Mouse (Mus musculus) layer of hippocampus, postnatal 14 days (tissue): ENCODE measurements at regions not wholly inside any gene's neighbourhood (a gene's known extent, or its start where the extent isn't known, plus 50 kb on each side); places are given as distances from the start of the nearest gene placed in this dataset.

Source experiments
- DNase-seq, 2 experiments: peaks; one replicate each; pipeline ENCODE4 v3.0.0; 2021 to 2022; ENCODE audit warnings: low spot score in 2 of 2, mixed read lengths in 1 of 2

- no peak for DNase-seq
Observed at GRCm38 (mm10) chr2:172613891-172614391, 64.5 kb downstream of the Tfap2c start.

DNA sequence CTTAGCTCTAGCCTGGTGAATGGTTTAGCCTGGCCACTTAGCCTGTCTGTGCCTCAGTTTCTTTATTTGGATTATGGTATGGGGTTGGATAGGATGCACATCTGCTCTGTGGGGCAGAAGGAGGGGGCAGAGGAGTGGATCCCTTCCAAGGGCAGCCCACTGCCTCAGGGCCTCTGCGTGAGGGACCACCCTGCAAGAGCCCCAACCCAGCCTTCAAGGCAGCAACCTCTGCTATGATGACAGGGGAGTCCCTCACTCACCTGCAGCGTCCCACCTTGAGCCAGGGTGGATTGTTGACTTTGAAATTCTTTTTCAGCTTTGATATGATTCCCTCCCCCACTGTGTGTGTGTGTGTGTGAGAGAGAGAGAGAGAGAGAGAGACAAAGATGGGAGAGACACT, 65.8 kb downstream of the Tfap2c start:
- no peak for DNase-seq

DNA sequence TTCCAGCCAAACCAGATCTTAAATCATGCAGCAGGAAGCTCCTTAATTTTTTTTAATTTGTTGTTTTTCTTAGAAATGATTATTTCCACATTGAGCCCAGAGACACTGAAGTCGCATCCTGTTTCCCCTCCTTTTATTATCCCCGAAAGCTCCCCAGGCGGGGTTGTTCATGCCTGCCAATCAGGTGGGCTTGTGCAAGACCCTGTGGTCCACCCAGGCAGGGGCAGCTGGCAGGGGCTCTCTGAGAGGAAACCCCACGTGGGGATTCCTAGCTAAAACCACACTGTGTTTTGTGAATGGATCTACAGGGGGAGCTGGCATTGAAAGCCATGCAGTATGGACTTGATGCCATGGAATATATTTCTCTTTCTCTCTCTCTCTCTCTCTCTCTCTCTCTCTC, 66.2 kb downstream of the Tfap2c start:
- no peak for DNase-seq

GRCm38 (mm10) chr2:172619168-172619567, 69.8 kb downstream of the Tfap2c start:
- no peak for DNase-seq

DNA sequence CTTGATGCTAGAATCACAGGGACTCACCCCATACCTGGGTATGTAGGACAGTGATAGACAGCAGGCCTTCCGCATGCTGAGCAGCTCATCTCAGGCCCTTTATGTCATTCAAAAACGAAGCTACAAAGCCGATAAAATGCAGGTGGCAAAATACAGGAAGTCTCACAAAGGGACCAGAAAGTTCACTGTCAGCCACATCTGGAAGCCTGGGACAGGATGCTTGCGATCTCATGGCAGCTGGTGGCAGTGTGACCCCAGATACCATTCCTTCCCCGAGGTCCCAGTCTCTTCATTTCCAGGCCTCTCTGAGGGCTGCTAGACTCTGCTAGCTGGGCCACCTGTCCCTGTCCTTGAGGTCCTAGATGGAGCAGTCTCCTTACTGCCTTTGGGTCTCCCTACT, 70.6 kb downstream of the Tfap2c start:
- DNase-seq = no peak

- DNase-seq = no peak
Observed at GRCm38 (mm10) chr2:172623707-172624106, 74.3 kb downstream of the Tfap2c start.

DNA sequence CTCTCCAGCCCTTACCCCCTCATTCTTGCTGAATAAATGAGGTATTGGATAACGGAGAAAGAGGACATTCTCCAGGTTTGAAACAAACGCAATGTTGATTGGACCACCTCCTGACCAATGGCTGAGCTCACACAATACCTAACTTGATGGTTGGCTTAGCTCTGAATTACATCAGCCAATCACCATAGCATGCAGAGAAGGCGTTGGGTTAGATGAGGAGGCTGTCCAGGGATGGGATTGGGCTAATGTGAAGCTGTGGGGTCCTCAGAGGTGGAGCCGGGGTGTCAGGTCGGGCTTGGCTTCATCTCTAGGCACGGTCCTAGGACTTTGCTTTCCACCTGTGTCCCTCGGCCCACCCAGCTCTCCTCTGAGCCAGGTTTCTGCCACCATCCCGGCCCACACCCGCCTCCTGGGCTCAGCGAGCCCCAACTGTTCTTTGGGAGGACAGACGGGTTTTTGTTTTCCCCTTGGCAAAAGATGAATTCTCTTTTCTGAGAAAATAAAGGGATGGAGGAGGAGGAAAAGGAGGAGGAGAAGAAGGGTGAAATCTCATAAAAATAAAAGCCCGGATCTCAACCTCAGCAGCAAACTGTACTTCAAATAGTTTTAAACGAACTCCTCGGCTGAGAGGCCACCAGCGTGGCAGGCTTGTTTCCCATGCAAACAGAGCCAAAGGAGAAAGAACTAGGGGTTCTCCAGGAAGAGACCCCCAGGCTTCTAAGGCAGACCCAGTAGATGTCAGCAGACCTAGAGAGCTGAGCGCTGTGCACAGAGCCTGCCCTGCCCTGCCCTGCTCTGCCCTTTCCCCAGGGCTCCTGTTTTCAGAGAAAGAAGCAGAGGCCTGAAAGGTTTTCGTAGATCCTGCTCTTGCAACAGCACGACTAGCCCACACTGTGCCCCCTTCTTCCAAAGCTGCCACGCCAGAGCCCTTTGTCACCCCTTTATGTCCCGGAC, 78.2 kb downstream of the Tfap2c start:
- DNase-seq = peak in 1 of 2 experiments; percentile 10

DNA sequence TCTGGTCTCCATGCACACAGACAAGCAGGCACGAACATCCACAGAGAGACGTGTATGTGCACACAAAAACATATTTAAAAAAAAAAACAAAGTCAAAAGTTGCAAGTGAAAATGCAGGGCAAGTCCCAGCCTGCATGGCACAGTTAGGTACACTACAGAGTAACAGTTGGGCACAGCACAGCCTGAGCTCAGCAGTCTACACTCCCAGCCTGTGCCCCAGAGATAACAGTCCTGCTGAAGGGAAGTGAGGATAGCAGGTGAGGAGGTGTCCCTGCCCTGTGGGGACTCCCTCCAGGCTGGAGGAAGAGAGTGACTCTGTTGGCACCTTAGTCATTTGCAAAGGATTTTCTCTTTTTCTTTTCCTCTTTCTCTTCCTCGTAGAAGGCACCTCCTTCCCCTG, 80.9 kb downstream of the Tfap2c start:
- no peak for DNase-seq

GRCm38 (mm10) chr2:172642616-172643015, 93.2 kb downstream of the Tfap2c start:
- DNase-seq = peak in 1 of 2 experiments; percentile 20

DNA sequence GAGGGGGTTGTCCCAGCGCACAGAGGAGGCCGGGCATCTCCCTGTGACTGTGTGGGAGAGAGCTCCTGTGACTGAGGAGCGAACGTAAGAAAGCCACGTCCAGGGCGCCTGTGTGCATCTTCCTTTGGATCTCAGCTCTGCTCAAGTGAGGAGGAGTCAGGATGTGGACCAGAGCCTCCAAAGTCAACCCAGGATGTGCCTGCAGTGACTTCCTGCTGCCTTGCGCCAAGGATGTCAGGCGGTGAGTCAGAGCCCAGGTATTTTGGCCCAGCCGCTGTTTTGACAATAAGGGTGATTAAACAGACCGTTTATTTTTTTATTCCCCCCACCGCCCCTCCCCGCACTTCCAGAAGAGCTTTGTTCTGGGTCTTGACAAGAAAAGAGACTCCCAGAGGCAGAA, 94.5 kb downstream of the Tfap2c start:
- DNase-seq = no peak

GRCm38 (mm10) chr2:172644451-172644850, 95.1 kb downstream of the Tfap2c start:
- DNase-seq = no peak

DNA sequence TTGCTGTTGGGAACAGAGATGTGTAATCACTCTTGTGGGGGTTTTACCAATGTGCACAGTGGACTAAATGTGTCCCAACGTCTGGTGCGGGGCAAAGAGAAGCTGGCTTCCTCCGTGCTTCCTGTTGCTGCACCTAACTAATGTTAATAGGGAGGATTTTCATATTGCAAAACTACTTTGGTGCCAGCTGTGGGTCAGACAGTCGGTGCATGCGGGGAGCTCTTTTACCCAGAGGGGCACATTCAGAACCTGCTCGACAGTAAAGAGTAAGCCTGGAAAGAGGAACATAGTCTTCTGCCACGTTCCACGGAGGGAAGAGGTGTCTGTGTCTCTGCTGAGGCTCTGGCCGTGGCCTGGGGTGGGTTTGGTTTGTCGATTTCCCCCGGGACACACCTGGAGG, 98.7 kb downstream of the Tfap2c start:
- DNase-seq = no peak

DNA sequence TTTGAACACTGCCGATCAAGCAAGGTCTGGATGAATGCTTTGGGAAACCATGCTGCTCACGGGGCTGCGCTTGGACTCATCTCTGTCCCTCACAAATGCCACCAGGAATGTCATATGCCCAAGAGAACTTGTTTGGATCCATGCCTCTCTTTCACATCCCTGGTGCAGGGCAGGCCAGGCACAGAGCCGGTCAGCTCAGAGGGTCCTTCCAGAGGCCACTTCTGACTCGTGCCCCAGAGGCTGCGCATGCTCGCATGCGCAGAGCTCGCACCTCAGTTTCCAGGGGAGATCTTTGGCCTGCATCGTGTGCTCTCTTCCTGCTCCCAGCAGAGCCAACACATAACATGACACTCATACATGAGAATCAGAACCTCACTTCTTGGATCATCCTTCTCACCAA, 111.1 kb downstream of the Tfap2c start:
- DNase-seq = no peak

GRCm38 (mm10) chr2:172660916-172661315, 111.5 kb downstream of the Tfap2c start:
- DNase-seq = no peak

- DNase-seq = no peak
Observed at GRCm38 (mm10) chr2:172661418-172661980, 112.1 kb downstream of the Tfap2c start.

- no peak for DNase-seq
Observed at GRCm38 (mm10) chr2:172662165-172662564, 112.8 kb downstream of the Tfap2c start.

- DNase-seq = no peak
Observed at GRCm38 (mm10) chr2:172663681-172664080, 114.3 kb downstream of the Tfap2c start.

DNA sequence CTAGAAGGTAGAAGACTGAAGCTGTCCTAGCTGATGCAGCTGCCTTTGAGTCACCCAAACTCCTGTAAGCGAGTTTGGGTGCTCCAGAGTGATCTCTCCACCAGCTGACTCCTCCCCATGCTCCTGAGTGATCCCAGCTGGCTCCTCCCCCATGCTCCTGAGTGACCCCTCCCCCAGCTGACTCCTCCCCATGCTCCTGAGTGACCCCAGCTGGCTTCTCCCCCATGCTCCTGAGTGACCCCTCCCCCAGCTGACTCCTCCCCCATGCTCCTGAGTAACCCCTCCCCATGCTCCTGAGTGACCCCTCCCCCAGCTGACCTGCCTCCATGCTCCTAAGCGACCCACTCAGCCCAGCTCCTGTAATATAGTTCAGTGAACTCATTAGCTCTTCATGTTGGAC, 123.7 kb downstream of the Tfap2c start:
- DNase-seq = no peak

- DNase-seq = no peak
Observed at GRCm38 (mm10) chr2:172674641-172675040, 125.2 kb downstream of the Tfap2c start.

DNA sequence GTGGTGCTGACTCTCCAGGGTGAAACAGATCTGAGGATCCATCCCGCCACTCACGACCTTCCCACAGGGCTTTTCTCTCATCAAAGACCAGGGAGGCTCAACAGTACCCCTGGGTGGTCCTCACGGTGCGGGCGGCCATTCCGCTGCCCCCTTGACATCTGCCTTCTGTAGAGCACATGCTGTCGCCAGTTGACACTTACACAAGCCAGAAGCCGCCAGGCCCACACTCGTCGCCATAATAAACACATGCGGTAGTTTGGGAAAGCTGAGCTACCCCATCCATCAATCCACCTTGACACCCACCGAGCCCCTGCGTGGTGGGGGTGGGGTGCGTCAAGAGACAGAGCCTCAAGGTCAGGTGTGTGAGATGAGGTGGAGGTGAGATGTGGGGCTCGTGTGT, 125.7 kb downstream of the Tfap2c start:
- no peak for DNase-seq

GRCm38 (mm10) chr2:172690196-172690595, 140.8 kb downstream of the Tfap2c start:
- DNase-seq = no peak

DNA sequence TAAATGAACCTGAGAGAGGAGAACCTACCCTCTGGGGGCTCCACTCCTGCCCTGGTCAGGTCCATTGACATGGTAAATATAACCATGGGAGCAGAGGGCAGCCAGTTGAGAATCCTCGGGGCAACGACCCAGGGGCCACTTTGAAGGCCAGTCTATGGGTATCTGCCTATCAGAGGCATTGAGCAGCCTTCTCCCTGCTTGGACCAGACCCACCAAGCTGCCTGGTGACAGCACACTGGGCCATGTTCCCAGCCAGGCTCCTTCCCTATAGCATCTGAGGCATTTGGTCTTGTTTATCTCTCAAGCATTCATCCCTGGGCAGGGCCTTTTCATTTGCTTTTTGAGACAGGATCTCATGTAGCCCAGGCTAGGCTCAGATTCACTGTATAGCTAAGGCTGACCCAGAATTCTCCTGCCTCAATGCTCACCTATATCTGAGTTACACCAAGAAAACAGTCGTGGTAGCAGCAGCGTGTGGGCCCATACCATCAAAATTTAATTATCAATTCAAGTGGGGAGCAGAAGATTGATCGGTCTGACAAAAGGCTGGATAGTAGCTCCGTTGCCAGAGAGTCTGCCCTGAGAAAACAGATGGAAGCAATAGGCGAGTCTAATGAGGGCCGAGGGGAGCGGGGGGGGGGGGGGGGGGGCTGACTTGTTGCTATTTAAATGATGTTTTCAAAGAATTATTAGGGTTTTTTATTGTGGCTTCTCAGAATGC, 141.7 kb downstream of the Tfap2c start:
- no peak for DNase-seq
